9 mouse cellular contexts compared by ENCODE assay signal in genomic region chr4:154787960-154788702, GRCm38 (mm10). TPM values are rescaled to one million over a fixed set of nuclear protein-coding genes. Genes with fewer than 3 reads are reported as not detected.
DNase-seq lines count a peak whose midpoint lies in the region; ATAC-seq lines count a peak whose summit lies in the region.
"Had no signal": no experiment of that assay in that cellular context is flagged by ENCODE, and none has a peak within 500 bp of the region (broad histone marks: within the 10 kb centered on the region; RNA-seq: fewer than 3 reads in every experiment).

No protein-coding gene starts in this region.

- peak overlapping the region; percentile 18; the same call in 1 of the 2 replicates for H3K9ac ChIP-seq in heart, embryonic 11.5 days (ENCODE audit: low read depth, low read length)
- H3K9ac ChIP-seq: neural tube, embryonic 13.5 days had no signal

- H3K27ac ChIP-seq in heart, embryonic 11.5 days (ENCODE audit: low read depth, low read length), result peak overlapping the region; percentile 12; the same call in 1 of the 2 replicates
- H3K27ac ChIP-seq: neural tube, embryonic 13.5 days had no signal

- ATAC-seq in heart, embryonic 11.5 days (replicated peaks; ENCODE audit: insufficient number of reproducible peaks, low FRiP score, low TSS enrichment), result no peak

- no peak overlapping the region for H3K4me2 ChIP-seq in heart, embryonic 11.5 days
- H3K4me2 ChIP-seq: neural tube, embryonic 13.5 days had no signal

- H3K4me1 ChIP-seq in heart, embryonic 11.5 days (ENCODE audit: control insufficient read depth, insufficient read depth, low read length), result peaks cover 32% of the 10 kb centered on the region

- no peak overlapping the region for H3K4me3 ChIP-seq in heart, embryonic 11.5 days (ENCODE audit: low read depth, low read length)
- H3K4me3 ChIP-seq: neural tube, embryonic 13.5 days had no signal

- intact Hi-C loops in heart, postnatal 36 days (cut with DNase I), result no loop called here

- H3K27me3 ChIP-seq in heart, embryonic 11.5 days (ENCODE audit: control insufficient read depth, insufficient read depth, low read length), result peaks cover under 1% of the 10 kb centered on the region; the same call in 1 of the 2 replicates

- peak; percentile 36 to 54 for DNase-seq in kidney, postnatal 4 days
- no peak for DNase-seq in kidney, postnatal 14 days
- peak; percentile 11 to 17 for DNase-seq in heart, postnatal 36 days
- peak; percentile 45 to 79 for DNase-seq in lung, postnatal 4 days
- DNase-seq in frontal cortex, postnatal 14 days (ENCODE audit: low spot score in 2 of 2), result no peak
- DNase-seq in cerebellum, adult 9-10 months, result no peak
- DNase-seq: cerebellum, adult 11-12 months had no signal

- H3K9me3 ChIP-seq in heart, embryonic 11.5 days (replicated peaks; ENCODE audit: control insufficient read depth, low read length), result no peaks in the 10 kb centered on the region
- H3K9me3 ChIP-seq: neural tube, embryonic 13.5 days had no signal

- WGBS in heart, embryonic 11.5 days (ENCODE audit: insufficient replicate concordance), result 44% methylated on average over 13 of the region's 13 CpGs

- H3K36me3 ChIP-seq in heart, embryonic 11.5 days (ENCODE audit: control insufficient read depth, insufficient read depth, low read length), result no peaks in the 10 kb centered on the region
- H3K36me3 ChIP-seq: neural tube, embryonic 13.5 days had no signal

RNA-seq across cellular contexts. Expression of gene Ttc34, which starts 49.1 kb away (rescaled TPM):
- 0.35 and 0.52 TPM in 2 replicates for polyA plus RNA-seq in heart, embryonic 11.5 days (2014; fragmentation: Nextera tagmentation; extraction: Ambion mirVana)
- total RNA-seq in heart, postnatal 36 days (2021), result under 1 TPM in 1 of 2 experiments, not detected in 1; 0.14 TPM

Comparison
In these comparisons a context has a peak if more than half of its experiments do, and no peak if none do; other contexts are left out.
1. DNase-seq: peak in kidney, postnatal 4 days (2 of 2), heart, postnatal 36 days (2 of 2) and lung, postnatal 4 days (2 of 2); none in kidney, postnatal 14 days (single experiment), frontal cortex, postnatal 14 days (0 of 2) and cerebellum, adult 9-10 months (single experiment).